Mouse (Mus musculus) left cerebral cortex, adult 18-20 months (tissue): Measurements from ENCODE around the gene Gclc. TPM values are rescaled to one million over a fixed set of nuclear protein-coding genes. Genes with fewer than 3 reads are reported as not detected.

Experiments
- DNase-seq, 2 experiments: peaks; one replicate each; pipeline ENCODE4 v3.0.0; 2021 to 2022; ENCODE audit warnings: low spot score in 2 of 2, mixed read lengths in 1 of 2
- total RNA-seq, 2 experiments: library from RNA; stranded (reverse); gene quantifications; 2 replicates each; pipeline ENCODE4 v1.2.3; 2021

Gclc gene
- total RNA-seq, 2 experiments from 2014 or later = 44.0 to 49.5 TPM

DNA sequence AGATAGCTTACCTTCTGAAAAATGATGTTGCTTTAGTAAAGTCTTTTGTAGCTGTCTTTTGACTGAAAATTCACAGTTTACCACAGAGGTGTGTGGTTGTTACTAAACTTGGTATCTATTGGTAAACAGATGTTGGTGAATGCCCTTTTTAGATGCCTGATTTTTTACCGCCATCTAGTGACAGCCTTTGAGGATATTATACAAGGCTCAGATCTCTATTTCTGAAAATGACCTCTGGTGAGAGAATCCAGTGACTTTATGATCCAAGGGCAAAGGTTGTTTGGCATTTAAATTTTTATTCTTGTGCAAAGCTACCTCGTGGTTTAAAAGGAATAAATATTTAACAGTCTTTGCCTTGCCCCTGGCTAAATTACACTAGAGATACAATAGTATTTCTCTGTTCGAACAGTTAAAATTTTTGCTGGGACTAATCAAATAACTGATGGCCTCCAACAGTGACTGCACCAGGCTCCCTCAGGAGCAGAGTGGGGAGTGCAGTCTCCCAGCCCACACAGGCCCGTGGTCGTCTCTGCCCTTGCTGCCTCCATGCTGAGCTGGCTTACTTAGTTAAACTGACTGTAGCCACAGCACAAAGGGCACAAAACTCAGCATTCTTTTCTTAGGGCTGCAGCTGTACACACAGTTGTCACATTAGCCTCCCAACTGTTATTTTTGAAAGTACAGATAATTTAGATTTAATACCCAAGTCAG is 27.3 kb downstream of the Gclc start:
- DNase-seq = no peak

DNA sequence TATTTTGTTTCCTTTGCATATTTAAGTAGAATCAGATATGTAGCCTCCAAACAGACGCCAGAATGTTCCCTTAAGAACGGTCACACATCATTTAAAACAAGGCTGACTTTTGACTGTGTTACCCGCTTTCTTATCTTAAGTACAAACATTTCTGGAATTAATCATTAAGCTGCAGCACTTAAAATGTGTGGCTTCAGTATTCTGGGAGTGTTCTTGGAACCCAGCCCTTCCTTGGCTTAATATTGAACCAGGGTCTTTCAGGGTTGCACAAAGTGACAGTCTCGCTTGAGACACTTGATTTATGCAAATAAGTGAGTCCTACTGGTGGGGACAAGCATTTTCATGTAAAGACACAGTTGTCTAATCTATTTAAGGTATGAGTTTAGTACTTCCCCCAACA is 27.9 kb downstream of the Gclc start:
- no peak for DNase-seq

DNA sequence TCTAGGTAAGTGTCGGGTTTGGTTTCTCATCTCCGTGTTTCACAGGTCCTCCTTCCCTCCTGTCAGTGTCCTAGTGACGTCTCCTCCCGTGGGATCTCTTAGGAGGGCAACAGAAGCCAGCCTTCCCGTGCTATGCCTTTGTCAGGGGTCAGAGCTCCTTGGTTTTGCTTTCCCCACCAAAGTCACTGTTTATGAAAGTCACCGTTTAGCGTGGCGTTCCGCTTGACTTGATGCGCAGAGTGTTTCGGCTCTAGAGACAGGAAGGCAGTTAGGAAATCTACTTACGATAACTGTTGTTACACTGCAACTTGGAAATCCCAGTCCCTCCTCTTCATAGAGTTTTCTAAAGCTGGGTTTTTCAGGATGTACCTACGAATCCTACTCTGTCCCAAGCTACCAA is 28.7 kb downstream of the Gclc start:
- no peak for DNase-seq

DNA sequence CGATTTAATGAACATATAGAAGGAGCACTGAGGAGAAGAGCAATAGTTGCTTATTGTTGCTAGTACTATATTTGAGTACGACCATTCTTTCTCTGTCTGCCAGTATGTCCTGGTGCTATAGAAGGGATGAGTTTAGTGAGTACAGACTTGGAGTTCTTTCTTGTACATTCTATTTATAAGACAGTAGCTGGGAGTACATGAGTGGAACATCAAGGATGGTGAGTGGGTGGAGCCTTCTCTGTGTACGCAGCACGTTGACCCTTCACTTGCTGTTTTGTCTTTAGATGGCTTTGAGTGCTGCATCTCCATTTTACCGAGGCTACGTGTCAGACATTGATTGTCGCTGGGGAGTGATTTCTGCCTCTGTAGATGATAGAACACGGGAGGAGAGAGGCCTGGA is 31.1 kb downstream of the Gclc start:
- DNase-seq = no peak

DNA sequence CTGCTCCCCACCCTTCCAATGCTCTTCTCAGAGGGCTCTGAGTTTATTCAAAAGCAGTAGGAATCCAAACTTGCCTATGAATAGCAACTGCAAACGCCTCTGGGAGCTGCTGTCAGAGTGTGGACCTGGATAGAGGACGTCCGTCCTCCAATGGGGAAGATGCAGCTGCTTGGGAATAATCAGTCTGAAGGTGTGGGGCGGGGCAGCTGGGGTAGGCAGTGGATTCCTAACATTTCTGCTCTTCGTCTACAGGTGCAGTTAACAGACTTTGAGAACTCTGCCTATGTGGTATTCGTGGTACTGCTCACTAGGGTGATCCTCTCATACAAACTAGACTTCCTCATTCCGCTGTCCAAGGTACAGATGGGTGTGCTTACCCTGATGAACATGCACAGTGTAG is 33.6 kb downstream of the Gclc start:
- no peak for DNase-seq

DNA sequence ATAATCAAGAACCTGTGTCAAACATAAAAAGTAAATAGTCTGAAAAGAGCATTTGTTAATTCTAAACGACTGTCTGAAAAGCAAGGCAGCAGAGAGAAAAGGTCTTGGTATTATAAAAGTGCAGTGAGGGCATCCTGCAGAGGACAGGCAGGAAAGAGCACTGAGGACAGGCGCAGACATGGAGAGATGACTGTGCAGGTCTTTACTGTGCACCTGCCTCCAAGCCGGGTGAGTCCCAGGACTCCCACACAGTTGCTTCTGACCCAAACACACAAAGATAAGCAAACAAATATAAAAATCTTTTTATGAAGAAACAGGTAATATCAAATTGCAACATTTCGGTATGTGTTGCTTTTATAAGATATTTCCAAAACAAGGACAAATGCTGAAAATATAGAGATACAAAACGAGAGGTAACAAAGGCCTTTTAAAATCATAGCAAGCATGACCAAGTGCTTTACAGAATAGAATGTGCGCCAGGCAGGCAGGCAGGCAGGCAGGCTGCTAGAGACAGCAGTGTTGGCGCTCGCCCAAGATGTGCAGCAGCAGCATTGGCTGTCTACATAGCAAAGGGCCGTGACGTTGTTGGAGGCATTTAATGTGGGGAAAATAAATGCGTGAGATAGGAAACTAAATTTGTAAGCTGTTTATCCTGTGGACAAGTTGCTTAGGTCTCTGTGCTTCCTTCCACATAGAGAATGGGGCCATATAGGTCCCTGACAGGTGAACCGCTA is 35.4 kb downstream of the Gclc start:
- DNase-seq = peak; percentile 15 to 28

DNA sequence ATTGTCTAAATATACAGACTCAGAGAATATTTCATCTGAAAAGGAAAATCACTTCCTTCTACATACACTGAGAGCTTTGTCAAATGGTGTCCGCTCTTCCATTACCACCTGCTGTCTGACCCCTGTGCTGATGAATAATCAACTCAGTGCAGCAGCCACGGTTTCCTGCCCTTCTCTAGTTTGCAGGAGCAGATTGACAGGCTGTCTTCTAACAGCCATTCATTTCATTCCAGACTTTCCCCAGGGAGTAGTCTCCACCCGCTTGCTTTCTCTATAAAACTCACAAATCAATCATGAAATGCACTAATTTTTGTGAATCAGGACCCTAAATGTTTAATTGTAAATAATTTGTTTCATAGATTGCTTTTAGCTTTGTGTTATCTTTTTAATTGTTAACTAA is 39.5 kb downstream of the Gclc start:
- DNase-seq = no peak

DNA sequence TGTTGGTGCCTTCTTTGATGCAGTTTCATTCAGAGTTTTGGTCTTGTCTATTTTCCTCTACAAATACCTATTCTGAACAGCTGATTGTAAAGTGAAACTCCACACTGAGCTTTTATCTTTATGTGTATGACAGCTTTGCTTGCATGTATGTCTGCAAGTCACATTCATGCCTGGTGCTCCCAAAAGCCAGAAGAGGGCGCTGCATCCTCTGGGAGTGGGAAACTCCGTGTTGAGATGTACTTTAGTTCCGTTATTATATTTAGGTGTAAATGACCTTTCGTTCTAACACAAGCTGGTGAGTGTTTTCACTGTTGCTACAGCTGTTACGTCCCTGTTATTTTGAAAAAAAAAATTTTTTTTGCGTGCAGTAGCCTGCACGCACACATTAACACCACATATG is 48.1 kb downstream of the Gclc start:
- DNase-seq = peak; percentile 12 to 27

DNA sequence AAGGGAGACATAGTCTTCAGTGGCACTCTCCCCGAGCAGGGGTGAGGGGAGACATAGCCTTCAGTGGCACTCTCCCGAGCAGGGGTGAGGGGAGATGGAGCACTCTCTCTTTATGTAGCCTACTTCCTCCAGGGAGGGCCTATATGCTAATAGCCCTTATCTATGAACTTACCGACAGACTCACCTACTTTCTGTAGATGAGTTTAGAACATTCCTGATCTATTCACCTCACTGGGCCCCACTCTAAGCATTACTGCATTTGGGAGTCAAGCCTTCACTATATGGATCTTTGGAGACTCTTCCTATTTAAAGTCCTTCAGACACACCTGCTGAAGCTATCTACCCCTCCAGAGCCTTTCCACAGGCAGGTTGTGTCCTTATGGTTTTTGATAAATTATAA is 52.1 kb downstream of the Gclc start:
- DNase-seq = no peak

DNA sequence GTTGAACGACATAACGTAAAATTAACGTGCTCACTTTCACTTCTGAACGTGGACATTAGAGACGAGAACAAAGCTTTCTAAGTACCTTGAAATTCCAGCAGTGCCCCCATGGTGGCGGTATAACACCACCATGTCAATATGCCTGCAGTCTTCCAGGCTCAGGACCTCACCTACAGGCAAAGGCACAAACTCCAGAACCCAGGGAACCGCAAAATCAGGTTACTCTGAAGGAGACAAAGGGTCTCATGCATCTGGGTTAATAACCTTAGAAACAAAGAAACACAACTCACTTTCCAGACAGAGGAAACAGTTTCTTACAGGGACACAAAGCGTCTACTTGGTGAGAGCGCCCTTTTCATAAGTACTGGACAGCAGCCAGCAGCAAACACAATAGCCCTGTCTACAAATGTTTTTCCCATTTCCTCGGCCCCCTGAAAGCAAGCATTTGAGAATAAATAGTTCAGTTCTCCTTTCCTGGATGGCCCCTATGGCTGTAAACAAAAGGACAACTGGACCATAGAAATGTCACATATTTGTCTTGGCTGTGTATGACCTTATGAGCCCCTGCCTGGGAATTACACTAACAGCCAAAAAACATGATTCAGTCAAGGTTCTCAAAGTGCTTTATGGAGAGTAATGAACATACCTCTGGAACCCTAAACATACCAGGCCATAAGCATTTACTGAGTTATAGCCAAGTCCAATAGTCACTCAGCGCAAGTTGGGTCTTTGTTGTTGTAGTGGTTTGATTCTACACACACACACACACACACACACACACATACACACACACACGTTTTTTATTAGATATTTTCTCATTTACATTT is 52.7 kb downstream of the Gclc start:
- DNase-seq = peak; percentile 84 to 90

DNA sequence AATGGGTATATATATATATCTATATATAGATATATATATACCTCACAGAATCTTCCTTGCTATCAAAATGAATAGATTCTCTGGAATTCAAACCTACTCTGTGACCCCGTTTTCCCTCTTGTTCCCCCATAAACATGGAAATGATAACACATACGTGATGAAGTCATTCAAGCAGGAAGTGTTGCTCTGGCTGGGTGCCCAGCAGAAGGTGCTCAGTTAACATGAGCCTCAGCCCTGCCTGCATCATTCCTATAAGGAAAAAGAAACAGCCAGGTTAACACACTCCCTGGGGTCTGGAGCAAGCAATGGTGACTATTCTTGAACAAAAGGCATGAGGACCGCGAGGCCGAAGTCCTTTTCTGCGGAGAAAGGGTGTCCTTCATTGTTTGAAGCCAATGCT is 54.1 kb downstream of the Gclc start:
- DNase-seq = no peak

DNA sequence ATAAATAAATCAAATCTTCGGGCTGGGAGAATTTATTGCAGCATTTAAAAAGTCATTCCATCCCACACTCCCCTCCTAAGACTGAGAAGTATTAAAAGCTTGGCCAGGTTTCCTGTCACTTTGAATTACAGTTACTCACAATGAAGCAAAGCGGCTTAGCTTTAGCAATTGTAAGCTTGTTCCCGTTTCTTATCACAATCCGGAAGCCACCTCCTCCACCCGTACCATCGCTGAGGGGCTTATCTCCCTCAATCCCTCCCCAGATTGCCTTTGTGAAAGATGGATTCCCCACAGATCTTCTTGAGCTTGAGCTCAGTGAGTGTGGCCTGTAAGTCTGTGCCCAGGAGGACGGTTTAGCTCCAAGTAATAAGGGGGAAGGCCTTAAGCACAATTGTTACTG is 64.5 kb downstream of the Gclc start:
- DNase-seq = no peak

DNA sequence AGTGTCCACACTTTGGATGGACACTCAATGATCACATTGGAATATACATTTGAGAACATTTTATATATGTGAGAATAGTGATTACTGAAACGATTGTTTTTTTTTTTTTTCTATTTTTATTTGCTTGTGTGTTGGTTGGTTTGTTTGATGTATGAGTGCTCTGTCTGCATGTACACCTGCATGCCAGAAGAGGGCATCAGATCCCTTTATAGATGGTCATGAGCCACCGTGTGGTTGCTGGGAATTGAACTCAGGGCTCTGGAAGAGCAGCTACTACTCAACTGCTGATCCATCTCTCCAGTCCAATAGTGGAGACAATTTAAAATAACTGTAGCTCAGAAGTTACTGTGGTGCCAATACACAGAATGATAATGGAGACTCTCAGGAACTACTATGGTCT is 65.0 kb downstream of the Gclc start:
- DNase-seq = no peak

DNA sequence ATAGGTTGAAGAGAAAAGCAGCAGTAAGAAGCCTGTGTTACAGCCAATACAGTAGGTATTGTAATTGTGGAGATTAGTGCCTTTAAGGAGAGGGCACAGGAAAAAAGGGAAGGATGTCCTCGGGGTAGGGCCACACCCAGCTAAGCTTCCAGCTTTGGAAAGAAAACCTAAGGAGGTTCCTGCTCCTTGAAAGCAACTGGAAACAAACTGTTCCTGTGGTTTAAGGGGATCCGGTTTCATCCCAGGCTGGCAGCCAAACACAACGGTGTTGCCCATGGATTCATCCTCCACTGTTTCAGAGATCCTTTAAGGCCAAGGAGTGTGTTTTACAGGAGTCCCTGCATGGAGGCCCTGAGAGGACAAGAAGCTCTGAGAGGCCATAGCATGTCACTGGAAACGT is 66.5 kb downstream of the Gclc start:
- DNase-seq = no peak

DNA sequence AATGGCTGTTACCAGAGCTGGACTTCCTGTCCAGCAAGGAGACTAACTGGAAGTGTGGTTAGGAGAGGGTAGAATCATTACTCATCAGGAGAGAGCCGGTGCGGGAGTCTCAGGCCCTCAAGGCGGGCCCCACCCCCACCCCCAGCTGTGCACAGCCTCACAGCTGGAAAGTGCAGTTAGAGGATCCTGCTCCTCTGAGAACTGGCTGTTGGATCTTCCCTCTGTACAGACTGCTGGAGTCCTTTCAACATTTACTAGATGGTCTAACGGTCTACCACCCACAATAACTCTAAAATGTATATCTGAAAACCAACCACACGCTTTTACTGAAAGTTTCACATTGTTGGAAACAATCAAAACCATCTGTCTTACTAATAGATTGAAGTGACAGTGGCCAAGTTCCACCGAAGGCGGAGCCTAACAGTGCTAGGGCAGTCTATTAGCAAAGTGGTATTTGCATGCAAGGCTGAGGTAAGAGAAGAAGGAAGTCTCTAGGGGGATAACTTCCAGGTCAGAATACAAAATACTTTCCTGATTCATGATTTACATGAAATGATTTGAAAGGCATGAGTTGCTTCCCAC is 71.1 kb downstream of the Gclc start:
- no peak for DNase-seq

DNA sequence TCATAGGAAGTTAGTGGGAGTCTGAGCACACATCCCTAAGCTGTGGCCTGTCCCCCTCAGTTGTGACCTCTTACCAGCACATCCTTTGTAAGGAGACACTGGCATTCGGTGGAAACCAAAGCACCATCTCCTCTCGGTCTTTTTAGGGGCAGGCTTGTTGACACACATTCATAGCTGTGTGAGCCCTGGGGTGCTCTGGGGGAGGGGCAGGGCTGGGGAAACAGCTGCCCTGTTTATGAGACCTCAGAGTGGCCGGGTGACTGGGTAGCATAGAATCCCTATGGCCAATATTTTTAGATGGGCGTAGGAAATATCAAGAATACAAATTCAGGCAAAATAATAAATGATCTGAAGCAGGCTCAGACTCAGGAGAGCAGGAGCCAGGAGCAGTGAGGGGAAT is 71.9 kb downstream of the Gclc start:
- DNase-seq = no peak

DNA sequence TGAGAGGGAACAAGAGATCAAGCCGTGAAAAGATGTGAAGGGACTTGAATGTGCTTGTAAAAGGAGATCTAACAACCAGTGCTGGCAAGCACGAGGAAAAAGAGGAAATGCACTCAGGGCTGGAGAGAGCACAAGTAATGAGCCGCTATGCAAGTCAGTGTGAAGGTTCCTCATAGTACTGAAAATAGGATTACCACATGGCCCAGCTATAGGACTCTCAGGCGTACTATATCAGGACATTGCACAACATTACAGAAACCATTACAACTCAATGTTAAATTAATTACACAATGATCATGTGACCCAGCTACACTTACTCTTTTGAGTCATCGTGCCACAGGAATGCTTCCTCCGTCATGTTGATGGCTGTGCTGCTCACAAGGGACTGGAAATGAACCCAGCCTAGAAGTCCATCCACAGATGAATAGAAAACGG is 74.2 kb downstream of the Gclc start:
- no peak for DNase-seq

DNA sequence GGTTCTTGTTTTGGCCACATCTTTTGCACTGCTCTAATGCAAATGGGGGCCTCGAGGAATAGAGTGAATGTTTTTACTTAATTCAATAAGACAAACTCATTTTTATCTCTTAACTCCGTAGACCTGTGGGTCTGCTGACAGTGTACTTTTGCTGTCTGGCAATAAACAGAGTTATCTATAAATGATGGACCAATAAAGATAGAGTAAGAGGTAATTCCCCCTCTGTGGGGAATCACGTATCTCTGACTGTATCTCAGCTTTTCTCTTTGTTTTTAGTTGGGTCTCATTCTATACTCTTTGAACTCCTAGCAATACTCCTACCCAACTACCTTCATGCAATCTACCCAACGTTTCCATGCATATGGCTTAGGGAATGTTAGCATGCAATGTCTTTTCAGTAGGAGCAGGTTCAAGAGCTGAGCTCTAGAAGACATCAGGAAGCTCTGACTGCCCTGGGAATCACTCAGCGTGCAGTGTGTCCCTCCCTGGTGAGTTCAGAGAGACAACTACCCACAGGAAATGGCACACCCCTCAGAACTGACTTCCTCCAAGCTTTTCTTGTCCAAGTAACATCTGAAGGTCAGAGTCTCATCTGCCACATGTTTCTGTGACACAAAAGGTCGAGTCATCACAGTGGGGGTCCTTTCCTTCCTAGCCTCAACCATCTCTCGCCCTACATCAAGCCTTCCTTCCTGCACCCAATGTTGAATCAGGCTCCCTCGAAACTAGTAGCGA is 80.1 kb downstream of the Gclc start:
- DNase-seq = no peak

DNA sequence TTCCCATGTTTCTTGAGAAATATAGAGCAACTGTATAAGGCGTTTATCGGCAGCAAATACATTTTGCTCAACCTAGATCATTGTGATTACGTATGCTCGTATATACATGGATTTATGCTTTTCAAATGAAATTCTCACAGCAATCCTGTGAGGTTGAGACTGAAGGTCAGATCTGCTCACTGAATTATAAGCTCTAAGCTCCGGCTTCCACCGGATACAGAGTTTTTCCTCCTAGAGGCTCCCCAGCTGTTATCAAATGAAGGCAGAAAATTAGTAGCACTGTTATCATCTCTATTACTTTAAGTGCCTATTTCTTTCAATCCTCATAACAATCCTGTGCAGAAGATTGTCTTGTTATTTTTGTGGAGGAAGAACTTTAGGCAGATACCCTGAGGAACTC is 80.8 kb downstream of the Gclc start:
- no peak for DNase-seq

DNA sequence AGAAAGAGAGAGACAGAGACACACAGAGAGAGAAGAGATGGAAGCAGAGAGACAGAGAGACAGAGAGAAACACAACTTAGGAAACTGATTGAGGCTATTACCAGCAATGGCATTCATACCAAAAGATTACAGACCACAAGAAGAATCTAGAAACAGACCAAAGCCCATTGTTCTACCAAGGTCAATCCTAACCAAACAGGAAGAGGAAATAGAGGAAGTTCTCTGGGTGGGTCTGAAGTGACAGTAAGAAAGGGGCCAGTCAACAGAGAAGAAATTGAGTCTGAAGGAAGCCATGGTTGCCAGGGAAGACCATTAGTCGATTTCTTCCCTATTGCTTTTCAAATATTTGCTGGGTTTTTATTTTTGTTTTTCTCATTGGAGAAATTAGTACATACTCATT is 81.4 kb downstream of the Gclc start:
- no peak for DNase-seq

DNA sequence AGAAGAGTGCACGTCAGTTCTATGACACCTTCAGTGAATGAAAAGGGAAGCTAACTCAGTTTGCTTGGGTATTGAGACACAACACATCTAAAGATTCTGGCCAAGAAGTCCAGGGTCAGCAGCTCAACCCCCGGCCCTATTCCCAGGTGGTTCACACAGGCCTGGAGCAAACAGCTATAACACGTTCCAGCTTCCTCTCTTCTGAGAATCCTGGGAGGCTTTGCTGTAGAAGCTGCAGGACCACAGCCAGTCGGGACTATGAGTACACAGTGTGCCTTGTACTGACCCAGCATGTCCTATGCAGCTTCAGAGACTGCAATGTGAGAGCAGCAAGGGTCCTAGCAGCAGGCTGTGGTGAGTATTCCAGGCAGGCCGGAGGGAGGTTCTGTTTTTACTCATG is 84.3 kb downstream of the Gclc start:
- no peak for DNase-seq
